Mouse (Mus musculus): Measurements from ENCODE around the gene Tmem30c.
"Not testable (repeated sequence)": the region's sequence is repeated elsewhere in the genome, so short reads cannot be mapped to it uniquely, and the experiment has no call there.

Tmem30c gene

GRCm38 (mm10) chr16:57231937-57232310 is 60.7 kb downstream of the Tmem30c start:
- DNase-seq (ENCODE audit: low spot score in 2 of 2), result not testable (repeated sequence)

- DNase-seq (ENCODE audit: low spot score in 2 of 2), result peak; percentile 91 to 92
These were observed 61.4 kb downstream of the Tmem30c start, which contains the start of gene Tbc1d23 for GRCm38 (mm10) chr16:57231089-57231936. Gene Tbc1d23 (minus strand): TSS chr16:57231504.

- DNase-seq (ENCODE audit: low spot score in 2 of 2), result no peak
These were observed 66.2 kb downstream of the Tmem30c start for GRCm38 (mm10) chr16:57226444-57226843.

GRCm38 (mm10) chr16:57220361-57220760 is 72.3 kb downstream of the Tmem30c start:
- DNase-seq (ENCODE audit: low spot score in 2 of 2), result no peak

Measured in frontal cortex, postnatal 25 days (tissue).